Mouse (Mus musculus) brain, embryonic 14.5 days (tissue): ENCODE measurements around the gene Ifna12.
A peak's percentile ranks its signal among the peaks of the same experiment; 100 is the strongest.

Experiments used
- CTCF ChIP-seq: fragments of 200-500 bp; IDR thresholded peaks from 2 replicates; pipeline ENCODE4 v1.5.1; 2012; ENCODE audit warnings: inconsistent platforms, mild to moderate bottlenecking, moderate library complexity, borderline replicate concordance; ENCODE audit not compliant: insufficient read depth, insufficient read length; ENCODE audit errors: extremely low read depth
- POLR2A ChIP-seq: fragments of 200-500 bp; IDR thresholded peaks from 2 replicates; pipeline ENCODE4 v1.6.1; 2012; ENCODE audit warnings: mild to moderate bottlenecking, inconsistent platforms, borderline replicate concordance; ENCODE audit not compliant: poor library complexity, insufficient read depth, insufficient read length, severe bottlenecking; ENCODE audit errors: extremely low read depth

GRCm38 (mm10) chr4:88641077-88641831, 38.1 kb upstream of the Ifna12 start:
- TF ChIP-seq POLR2A: no peak
- TF ChIP-seq CTCF: peak; percentile 84
